ENCODE assay signal across 8 mouse cellular contexts in genomic region chr19:26749427-26750137, GRCm38 (mm10).
DNase-seq lines count a peak whose midpoint lies in the region; ATAC-seq and TF ChIP-seq lines count a peak whose summit lies in the region.

No protein-coding gene starts in this region.

- no peaks in the 10 kb centered on the region for H3K9me3 ChIP-seq in embryonic facial prominence, embryonic 15.5 days (replicated peaks)
- H3K9me3 ChIP-seq in intestine, embryonic 15.5 days: no peaks in the 10 kb centered on the region
- H3K9me3 ChIP-seq in midbrain, embryonic 15.5 days: no peaks in the 10 kb centered on the region

- 5% methylated on average over 11 of the region's 11 CpGs for WGBS in cerebellum, adult 2 months
- 32% methylated on average over 11 of the region's 11 CpGs for WGBS in embryonic facial prominence, embryonic 15.5 days
- 33% methylated on average over 11 of the region's 11 CpGs for WGBS in intestine, embryonic 15.5 days
- 11% methylated on average over 11 of the region's 11 CpGs for WGBS in midbrain, embryonic 15.5 days

- H3K36me3 ChIP-seq in embryonic facial prominence, embryonic 15.5 days: peaks cover 3% of the 10 kb centered on the region; the same call in 1 of the 2 replicates
- H3K36me3 ChIP-seq in intestine, embryonic 15.5 days: no peaks in the 10 kb centered on the region
- no peaks in the 10 kb centered on the region for H3K36me3 ChIP-seq in midbrain, embryonic 15.5 days (replicated peaks)

- peak; percentile 38 to 55 for DNase-seq in cerebellum, adult 2 months
- peak; percentile 26 for DNase-seq in A20 (ENCODE audit: low read depth, low spot score)
- DNase-seq in spleen, adult 18-20 months: no peak
- no peak for DNase-seq in ovary, postnatal 14 days (ENCODE audit: low spot score)

- peaks cover 14% of the 10 kb centered on the region for H3K4me1 ChIP-seq in cerebellum, adult 2 months (ENCODE audit: control insufficient read depth, insufficient read depth, low read length)
- H3K4me1 ChIP-seq in embryonic facial prominence, embryonic 15.5 days: peaks cover 15% of the 10 kb centered on the region
- peaks cover 10% of the 10 kb centered on the region for H3K4me1 ChIP-seq in intestine, embryonic 15.5 days (replicated peaks)
- peaks cover 50% of the 10 kb centered on the region for H3K4me1 ChIP-seq in midbrain, embryonic 15.5 days

- no peaks in the 10 kb centered on the region for H3K27me3 ChIP-seq in cerebellum, adult 2 months (ENCODE audit: control insufficient read depth, insufficient read depth, low read length)
- no peaks in the 10 kb centered on the region for H3K27me3 ChIP-seq in embryonic facial prominence, embryonic 15.5 days
- no peaks in the 10 kb centered on the region for H3K27me3 ChIP-seq in intestine, embryonic 15.5 days (replicated peaks)
- H3K27me3 ChIP-seq in midbrain, embryonic 15.5 days (replicated peaks): no peaks in the 10 kb centered on the region

- peak overlapping the region; percentile 91 for H3K27ac ChIP-seq in cerebellum, adult 2 months (ENCODE audit: insufficient read depth, low read length)
- H3K27ac ChIP-seq in embryonic facial prominence, embryonic 15.5 days (replicated peaks): peak overlapping the region; percentile 65
- H3K27ac ChIP-seq in intestine, embryonic 15.5 days: 0 out of 2 replicates have a peak overlapping the region, but pooled peaks have one; percentile 27
- peak overlapping the region; percentile 100 for H3K27ac ChIP-seq in midbrain, embryonic 15.5 days

- H3K4me2 ChIP-seq in embryonic facial prominence, embryonic 15.5 days (replicated peaks): peak overlapping the region; percentile 61
- H3K4me2 ChIP-seq in intestine, embryonic 15.5 days (replicated peaks): peak overlapping the region; percentile 79
- peak overlapping the region; percentile 67 for H3K4me2 ChIP-seq in midbrain, embryonic 15.5 days

- ATAC-seq in cerebellum, adult (ENCODE audit: insufficient number of reproducible peaks, low FRiP score, low TSS enrichment): no peak
- no peak for ATAC-seq in embryonic facial prominence, embryonic 15.5 days (ENCODE audit: insufficient number of reproducible peaks, low FRiP score, low TSS enrichment, low read depth)
- no peak for ATAC-seq in intestine, embryonic 15.5 days
- no peak; the same call in 1 of the 2 replicates for ATAC-seq in midbrain, embryonic 15.5 days (replicated peaks)

- no peak overlapping the region for H3K9ac ChIP-seq in embryonic facial prominence, embryonic 15.5 days
- no peak overlapping the region for H3K9ac ChIP-seq in intestine, embryonic 15.5 days
- peak overlapping the region; percentile 70 for H3K9ac ChIP-seq in midbrain, embryonic 15.5 days

- no peak for TF ChIP-seq CTCF in cerebellum, adult 2 months (IDR thresholded peaks at IDR 0.05; ENCODE audit: borderline replicate concordance, insufficient read depth, low read depth, low read length)

- peak overlapping the region; percentile 63 for H3K4me3 ChIP-seq in cerebellum, adult 2 months (replicated peaks; ENCODE audit: insufficient read depth, low read depth, low read length)
- H3K4me3 ChIP-seq in embryonic facial prominence, embryonic 15.5 days (replicated peaks): peak overlapping the region; percentile 57
- H3K4me3 ChIP-seq in intestine, embryonic 15.5 days (replicated peaks): no peak overlapping the region
- H3K4me3 ChIP-seq in midbrain, embryonic 15.5 days: peak overlapping the region; percentile 45

- TF ChIP-seq POLR2A in cerebellum, adult 2 months (IDR thresholded peaks at IDR 0.05; ENCODE audit: borderline replicate concordance, insufficient read depth, low read length): no peak

Comparison
In these comparisons a context has a peak if more than half of its experiments do, and no peak if none do; other contexts are left out.
1. DNase-seq: peak in cerebellum, adult 2 months (2 of 2) and A20 (single experiment); none in spleen, adult 18-20 months (0 of 2) and ovary, postnatal 14 days (single experiment).
2. H3K27ac ChIP-seq: peak in every context shown above with its lines; median percentile 100 in midbrain, embryonic 15.5 days; 91 in cerebellum, adult 2 months; 65 in embryonic facial prominence, embryonic 15.5 days; 27 in intestine, embryonic 15.5 days.
3. Peak in every context shown above with its lines, with median percentiles within 50 percentile points of each other: H3K4me2 ChIP-seq.